Mouse (Mus musculus) C2C12 (cell line): ENCODE data around the gene Tcte1.

Source experiments
- CTCF ChIP-seq: IDR thresholded peaks from one replicate; pipeline ENCODE4 v1.5.1; 2011; ENCODE audit not compliant: control insufficient read depth, insufficient read depth, insufficient read length
- FOSL1 ChIP-seq: IDR thresholded peaks from one replicate; pipeline ENCODE4 v1.8.0; 2011; ENCODE audit warnings: mild to moderate bottlenecking, low read length; ENCODE audit not compliant: poor library complexity, insufficient read depth, severe bottlenecking
- MYOD1 ChIP-seq: IDR thresholded peaks from one replicate; pipeline ENCODE4 v1.6.1; 2011; ENCODE audit warnings: low read depth; ENCODE audit not compliant: control insufficient read depth, insufficient read length
- USF1 ChIP-seq: IDR thresholded peaks from one replicate; pipeline ENCODE4 v1.6.1; 2011; ENCODE audit warnings: low read depth, mild to moderate bottlenecking, control low read depth, moderate library complexity

DNA sequence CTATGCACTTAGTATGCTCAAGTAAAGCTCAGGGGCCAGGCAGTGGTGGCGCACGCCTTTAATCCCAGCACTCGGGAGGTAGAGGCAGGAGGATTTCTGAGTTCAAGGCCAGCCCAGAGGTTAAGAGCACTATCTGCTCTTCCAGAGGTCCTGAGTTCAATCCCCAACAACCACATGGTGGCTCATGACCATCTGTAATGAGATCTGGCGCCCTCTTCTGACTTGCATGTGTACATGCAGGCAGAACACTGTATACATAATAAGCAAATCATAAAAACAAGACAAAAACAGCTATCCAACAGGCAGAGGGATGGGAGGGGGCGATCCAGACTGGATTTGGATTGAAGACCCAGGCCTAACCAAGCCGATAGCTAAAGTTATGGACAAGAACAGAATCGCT lies 55.6 kb downstream of the Tcte1 start:
- no peak for TF ChIP-seq CTCF
- no peak for TF ChIP-seq USF1
- TF ChIP-seq MYOD1: no peak
- no peak for TF ChIP-seq FOSL1
